Mouse (Mus musculus) liver, embryonic 15.5 days (tissue): ENCODE measurements around the gene Tmem177. TPM values are rescaled to one million over a fixed set of nuclear protein-coding genes. Genes with fewer than 3 reads are reported as not detected.

Experiments used
- ATAC-seq: fragments of 200-750 bp; cut with Nextera tagmentation; 2 replicates; pipeline ENCODE4 v1.8.0; 2017; ENCODE audit warnings: moderate number of reproducible peaks, mild to moderate bottlenecking, moderate library complexity; ENCODE audit not compliant: insufficient read depth
- H3K27ac ChIP-seq: fragments of 300-500 bp; sonication (generic); replicated peaks from 2 replicates; pipeline ENCODE4 v1.5.1; 2015; ENCODE audit warnings: mild to moderate bottlenecking, inconsistent platforms
- H3K27me3 ChIP-seq: fragments of 300-500 bp; sonication (generic); 2 replicates; pipeline ENCODE4 v1.6.1; 2015; ENCODE audit warnings: mild to moderate bottlenecking, inconsistent platforms
- H3K36me3 ChIP-seq: fragments of 300-500 bp; sonication (generic); replicated peaks from 2 replicates; pipeline ENCODE4 v1.6.1; 2015; ENCODE audit warnings: moderate library complexity, mild to moderate bottlenecking, inconsistent platforms
- H3K4me1 ChIP-seq: fragments of 300-500 bp; sonication (generic); replicated peaks from 2 replicates; pipeline ENCODE4 v1.6.1; 2015; ENCODE audit warnings: inconsistent platforms
- H3K4me2 ChIP-seq: fragments of 300-500 bp; sonication (generic); 2 replicates; pipeline ENCODE4 v1.6.1; 2015; ENCODE audit warnings: moderate library complexity, mild to moderate bottlenecking, inconsistent platforms
- H3K4me3 ChIP-seq: fragments of 300-500 bp; sonication (generic); replicated peaks from 2 replicates; pipeline ENCODE4 v1.5.1; 2015; ENCODE audit warnings: mild to moderate bottlenecking, inconsistent platforms
- H3K9ac ChIP-seq: fragments of 300-500 bp; sonication (generic); 2 replicates; pipeline ENCODE4 v1.6.1; 2015; ENCODE audit warnings: moderate library complexity, mild to moderate bottlenecking, inconsistent platforms
- H3K9me3 ChIP-seq: fragments of 300-500 bp; sonication (generic); replicated peaks from 2 replicates; pipeline ENCODE4 v1.6.1; 2016; ENCODE audit warnings: inconsistent platforms
- WGBS: fragments of 180-500 bp; shearing (Covaris S2); methylation state at CpG from one replicate; pipeline ENCODE4 v1.1.7; 2015; ENCODE audit warnings: mixed read lengths; ENCODE audit not compliant: insufficient replicate concordance; 5-methylcytosine and 5-hydroxymethylcytosine counted together
- polyA plus RNA-seq: library from polyadenylated mRNA; unstranded; fragments of >200 nt; fragmentation: Nextera tagmentation; extraction: Ambion mirVana; gene quantifications from 2 replicates; pipeline ENCODE4 v1.2.1, GENCODE M21; 2015

Tmem177 gene
- polyA plus RNA-seq, 1 experiment from 2014 or later = 3.7 TPM

- no peak for ATAC-seq
- no peaks in the 10 kb centered on the region for H3K36me3 ChIP-seq
- no peak overlapping the region for H3K4me3 ChIP-seq
- WGBS = 65% methylated on average over 5 of the region's 5 CpGs
- no peak overlapping the region for H3K4me2 ChIP-seq
- no peaks in the 10 kb centered on the region for H3K27me3 ChIP-seq
- H3K9ac ChIP-seq = no peak overlapping the region
- no peak overlapping the region for H3K27ac ChIP-seq
- H3K9me3 ChIP-seq = no peaks in the 10 kb centered on the region
- peaks cover 17% of the 10 kb centered on the region for H3K4me1 ChIP-seq
These were observed 3.9 kb upstream of the Tmem177 start for GRCm38 (mm10) chr1:119916823-119917371.

- no peaks in the 10 kb centered on the region for H3K9me3 ChIP-seq
- H3K36me3 ChIP-seq = peaks cover 12% of the 10 kb centered on the region; the same call in 1 of the 2 replicates
- H3K27ac ChIP-seq = no peak overlapping the region
- H3K4me1 ChIP-seq = peaks cover 8% of the 10 kb centered on the region
- ATAC-seq = no peak
- no peak overlapping the region for H3K4me3 ChIP-seq
- H3K4me2 ChIP-seq = no peak overlapping the region
- H3K27me3 ChIP-seq = no peaks in the 10 kb centered on the region
- no peak overlapping the region for H3K9ac ChIP-seq
- 40% methylated on average over 2 of the region's 2 CpGs for WGBS
These were observed 5.7 kb downstream of the Tmem177 start for GRCm38 (mm10) chr1:119907206-119907748.

- ATAC-seq = no peak
- no peaks in the 10 kb centered on the region for H3K36me3 ChIP-seq
- H3K27me3 ChIP-seq = no peaks in the 10 kb centered on the region
- peaks cover 3% of the 10 kb centered on the region; the same call in 1 of the 2 replicates for H3K4me1 ChIP-seq
- no peaks in the 10 kb centered on the region for H3K9me3 ChIP-seq
- no peak overlapping the region for H3K4me3 ChIP-seq
- no peak overlapping the region for H3K4me2 ChIP-seq
- no peak overlapping the region for H3K27ac ChIP-seq
- no peak overlapping the region for H3K9ac ChIP-seq
- 33% methylated on average over 6 of the region's 6 CpGs for WGBS
These were observed 9.8 kb downstream of the Tmem177 start for GRCm38 (mm10) chr1:119903231-119903620.

GRCm38 (mm10) chr1:119902551-119903230, 10.3 kb downstream of the Tmem177 start:
- Histone ChIP-seq H3K27ac (no peak overlapping the region), H3K4me1 (peaks cover 3% of the 10 kb centered on the region; the same call in 1 of the 2 replicates), H3K4me2 (no peak overlapping the region), H3K9ac (no peak overlapping the region), H3K4me3 (no peak overlapping the region), H3K27me3 (no peaks in the 10 kb centered on the region), H3K36me3 (no peaks in the 10 kb centered on the region), H3K9me3 (no peaks in the 10 kb centered on the region)
- ATAC-seq = no peak
- WGBS = 56% methylated on average over 8 of the region's 8 CpGs

- no peaks in the 10 kb centered on the region for H3K36me3 ChIP-seq
- peak; percentile 20; the same call in 1 of the 2 replicates for ATAC-seq
- H3K27me3 ChIP-seq = no peaks in the 10 kb centered on the region
- 67% methylated on average over 11 of the region's 11 CpGs for WGBS
- H3K4me1 ChIP-seq = no peaks in the 10 kb centered on the region
- no peak overlapping the region for H3K27ac ChIP-seq
- no peak overlapping the region for H3K4me3 ChIP-seq
- no peaks in the 10 kb centered on the region for H3K9me3 ChIP-seq
- H3K9ac ChIP-seq = no peak overlapping the region
- H3K4me2 ChIP-seq = no peak overlapping the region
These were observed 13.5 kb downstream of the Tmem177 start for GRCm38 (mm10) chr1:119899195-119900123.

GRCm38 (mm10) chr1:119894936-119895335, 18.1 kb downstream of the Tmem177 start:
- Histone ChIP-seq H3K4me2 (no peak overlapping the region), H3K4me1 (no peaks in the 10 kb centered on the region; the same call in 1 of the 2 replicates), H3K27ac (no peak overlapping the region), H3K9me3 (no peaks in the 10 kb centered on the region), H3K4me3 (no peak overlapping the region), H3K27me3 (no peaks in the 10 kb centered on the region), H3K9ac (no peak overlapping the region), H3K36me3 (no peaks in the 10 kb centered on the region)
- no peak for ATAC-seq
- WGBS = 35% methylated on average over 6 of the region's 6 CpGs

GRCm38 (mm10) chr1:119893600-119893999, 19.4 kb downstream of the Tmem177 start:
- no peaks in the 10 kb centered on the region for H3K27me3 ChIP-seq
- 65% methylated on average over 3 of the region's 3 CpGs for WGBS
- H3K4me2 ChIP-seq = no peak overlapping the region
- no peaks in the 10 kb centered on the region for H3K36me3 ChIP-seq
- H3K9ac ChIP-seq = no peak overlapping the region
- H3K4me3 ChIP-seq = no peak overlapping the region
- H3K4me1 ChIP-seq = no peaks in the 10 kb centered on the region; the same call in 1 of the 2 replicates
- no peak for ATAC-seq
- no peaks in the 10 kb centered on the region for H3K9me3 ChIP-seq
- H3K27ac ChIP-seq = no peak overlapping the region

- no peaks in the 10 kb centered on the region for H3K27me3 ChIP-seq
- no peaks in the 10 kb centered on the region for H3K36me3 ChIP-seq
- H3K9me3 ChIP-seq = no peaks in the 10 kb centered on the region
- no peak overlapping the region for H3K27ac ChIP-seq
- no peak overlapping the region for H3K4me3 ChIP-seq
- WGBS = 58% methylated on average over 6 of the region's 6 CpGs
- no peak overlapping the region for H3K9ac ChIP-seq
- no peaks in the 10 kb centered on the region; the same call in 1 of the 2 replicates for H3K4me1 ChIP-seq
- no peak overlapping the region for H3K4me2 ChIP-seq
- ATAC-seq = no peak
These were observed 20.1 kb downstream of the Tmem177 start for GRCm38 (mm10) chr1:119892933-119893332.

GRCm38 (mm10) chr1:119891865-119892264, 21.1 kb downstream of the Tmem177 start:
- WGBS = 55% methylated on average over 4 of the region's 4 CpGs
- H3K9ac ChIP-seq = no peak overlapping the region
- H3K27ac ChIP-seq = no peak overlapping the region
- no peaks in the 10 kb centered on the region for H3K36me3 ChIP-seq
- H3K4me1 ChIP-seq = no peaks in the 10 kb centered on the region; the same call in 1 of the 2 replicates
- H3K4me3 ChIP-seq = no peak overlapping the region
- no peaks in the 10 kb centered on the region for H3K27me3 ChIP-seq
- H3K9me3 ChIP-seq = no peaks in the 10 kb centered on the region
- no peak overlapping the region for H3K4me2 ChIP-seq
- no peak for ATAC-seq

- no peaks in the 10 kb centered on the region for H3K9me3 ChIP-seq
- H3K4me1 ChIP-seq = no peaks in the 10 kb centered on the region; the same call in 1 of the 2 replicates
- no peak overlapping the region for H3K9ac ChIP-seq
- no peak overlapping the region for H3K4me2 ChIP-seq
- no peak for ATAC-seq
- no peak overlapping the region for H3K27ac ChIP-seq
- H3K27me3 ChIP-seq = no peaks in the 10 kb centered on the region
- no peak overlapping the region for H3K4me3 ChIP-seq
- 66% methylated on average over 9 of the region's 9 CpGs for WGBS
- H3K36me3 ChIP-seq = no peaks in the 10 kb centered on the region
These were observed 21.9 kb downstream of the Tmem177 start for GRCm38 (mm10) chr1:119891149-119891548.

- Histone ChIP-seq H3K4me2 (no peak overlapping the region), H3K36me3 (no peaks in the 10 kb centered on the region), H3K4me1 (no peaks in the 10 kb centered on the region; the same call in 1 of the 2 replicates), H3K9ac (no peak overlapping the region), H3K4me3 (no peak overlapping the region), H3K9me3 (no peaks in the 10 kb centered on the region), H3K27me3 (no peaks in the 10 kb centered on the region), H3K27ac (no peak overlapping the region)
- WGBS = 69% methylated on average over 16 of the region's 16 CpGs
- ATAC-seq = no peak
These were observed 23.7 kb downstream of the Tmem177 start for GRCm38 (mm10) chr1:119889347-119889746.
